In genomic region chr11:75155985-75156384, GRCm38 (mm10) we compare ENCODE assay signal across 12 mouse cellular contexts. TPM values are rescaled to one million over a fixed set of nuclear protein-coding genes. Genes with fewer than 3 reads are reported as not detected.
A peak's percentile ranks its signal among the peaks of the same experiment; 100 is the strongest.
DNase-seq lines count a peak whose midpoint lies in the region; ATAC-seq and TF ChIP-seq lines count a peak whose summit lies in the region.
"Had no signal": no experiment of that assay in that cellular context is flagged by ENCODE, and none has a peak within 500 bp of the region (broad histone marks: within the 10 kb centered on the region; RNA-seq: fewer than 3 reads in every experiment).

No protein-coding gene starts in this region.

- no peak for DNase-seq in heart, adult 9 months (ENCODE audit: low spot score in 2 of 2)
- DNase-seq in lung, postnatal 4 days = no peak
- no peak for DNase-seq in left cerebral cortex, postnatal 14 days (ENCODE audit: low spot score in 2 of 2)
- no peak for DNase-seq in urinary bladder, postnatal 36 days (ENCODE audit: low spot score in 2 of 2)
- DNase-seq: gastrocnemius, postnatal 14 days; spleen, adult 18-20 months had no signal

- ATAC-seq in heart, embryonic 11.5 days (replicated peaks; ENCODE audit: insufficient number of reproducible peaks, low FRiP score, low TSS enrichment) = no peak
- no peak for ATAC-seq in lung, embryonic 16.5 days (ENCODE audit: low read depth)
- ATAC-seq in heart, embryonic 14.5 days (ENCODE audit: insufficient number of reproducible peaks, insufficient read depth, low FRiP score, low read depth) = no peak

- no peaks in the 10 kb centered on the region for H3K9me3 ChIP-seq in heart, embryonic 11.5 days (replicated peaks; ENCODE audit: control insufficient read depth, low read length)
- no peaks in the 10 kb centered on the region for H3K9me3 ChIP-seq in lung, embryonic 16.5 days (ENCODE audit: control insufficient read depth, low read length)
- H3K9me3 ChIP-seq in heart, embryonic 14.5 days (ENCODE audit: control insufficient read depth, low read length) = no peaks in the 10 kb centered on the region
- H3K9me3 ChIP-seq: embryonic facial prominence, embryonic 12.5 days had no signal

- peaks cover 14% of the 10 kb centered on the region for H3K36me3 ChIP-seq in heart, embryonic 11.5 days (ENCODE audit: control insufficient read depth, insufficient read depth, low read length)
- no peaks in the 10 kb centered on the region; the same call in 1 of the 2 replicates for H3K36me3 ChIP-seq in lung, embryonic 16.5 days (ENCODE audit: control insufficient read depth, insufficient read depth, low read length)
- peaks cover 36% of the 10 kb centered on the region for H3K36me3 ChIP-seq in heart, embryonic 14.5 days (ENCODE audit: control insufficient read depth, insufficient read depth, low read length)
- peaks cover 15% of the 10 kb centered on the region for H3K36me3 ChIP-seq in small intestine, adult 2 months (ENCODE audit: control insufficient read depth, insufficient read depth, low read length)

- 50% methylated on average over 6 of the region's 6 CpGs for WGBS in heart, embryonic 11.5 days (ENCODE audit: insufficient replicate concordance)
- WGBS in lung, embryonic 16.5 days = 35% methylated on average over 6 of the region's 6 CpGs
- 49% methylated on average over 6 of the region's 6 CpGs for WGBS in heart, embryonic 14.5 days
- 74% methylated on average over 6 of the region's 6 CpGs for WGBS in small intestine, adult 2 months

- TF ChIP-seq POLR2A in small intestine, adult 2 months (IDR thresholded peaks at IDR 0.05; ENCODE audit: low read depth, low read length) = no peak

- 0 out of 2 replicates have a peak overlapping the region, but pooled peaks have one; percentile 22 for H3K9ac ChIP-seq in heart, embryonic 11.5 days (ENCODE audit: low read depth, low read length)
- peak overlapping the region; percentile 16; the same call in 1 of the 2 replicates for H3K9ac ChIP-seq in lung, embryonic 16.5 days (ENCODE audit: low read length)
- 0 out of 2 replicates have a peak overlapping the region, but pooled peaks have one; percentile 14 for H3K9ac ChIP-seq in heart, embryonic 14.5 days (ENCODE audit: low read length)
- H3K9ac ChIP-seq: embryonic facial prominence, embryonic 12.5 days had no signal

- H3K27me3 ChIP-seq in heart, embryonic 11.5 days (ENCODE audit: control insufficient read depth, insufficient read depth, low read length) = no peaks in the 10 kb centered on the region
- H3K27me3 ChIP-seq in lung, embryonic 16.5 days (ENCODE audit: control insufficient read depth, insufficient read depth, low read depth, low read length) = no peaks in the 10 kb centered on the region
- H3K27me3 ChIP-seq in heart, embryonic 14.5 days (ENCODE audit: control insufficient read depth, insufficient read depth, low read length) = no peaks in the 10 kb centered on the region
- H3K27me3 ChIP-seq in small intestine, adult 2 months (ENCODE audit: control insufficient read depth, insufficient read depth, low read length) = no peaks in the 10 kb centered on the region
- H3K27me3 ChIP-seq: embryonic facial prominence, embryonic 12.5 days had no signal

- no peak for TF ChIP-seq CTCF in small intestine, adult 2 months (IDR thresholded peaks at IDR 0.05; ENCODE audit: extremely low read depth, insufficient read length, insufficient replicate concordance, low read depth, low read length)

- peaks cover 26% of the 10 kb centered on the region for H3K4me1 ChIP-seq in heart, embryonic 11.5 days (ENCODE audit: control insufficient read depth, insufficient read depth, low read length)
- H3K4me1 ChIP-seq in lung, embryonic 16.5 days (replicated peaks; ENCODE audit: control insufficient read depth, insufficient read depth, low read length) = peaks cover 46% of the 10 kb centered on the region
- H3K4me1 ChIP-seq in heart, embryonic 14.5 days (ENCODE audit: control insufficient read depth in 2 of 2, insufficient read depth in 2 of 2, low read length in 2 of 2) = peaks cover 17 to 23% of the 10 kb centered on the region in 2 experiments
- peaks cover 4% of the 10 kb centered on the region for H3K4me1 ChIP-seq in small intestine, adult 2 months (ENCODE audit: control insufficient read depth, insufficient read depth, insufficient read length, low read length)

- H3K27ac ChIP-seq in heart, embryonic 11.5 days (ENCODE audit: low read depth, low read length) = no peak overlapping the region
- peak overlapping the region; percentile 82 for H3K27ac ChIP-seq in lung, embryonic 16.5 days (ENCODE audit: low read length)
- peak overlapping the region in 1 of 2 experiments; percentile 28; a peak in 1 of 4 replicates for H3K27ac ChIP-seq in heart, embryonic 14.5 days (replicated peaks in 1 of 2; ENCODE audit: control insufficient read depth in 1 of 2, insufficient read depth in 1 of 2, low read depth in 2 of 2, low read length in 2 of 2)
- H3K27ac ChIP-seq in small intestine, adult 2 months (ENCODE audit: insufficient read depth, low read depth, low read length) = peak overlapping the region; percentile 38
- H3K27ac ChIP-seq: embryonic facial prominence, embryonic 12.5 days had no signal

- H3K4me3 ChIP-seq in heart, embryonic 11.5 days (ENCODE audit: low read depth, low read length) = no peak overlapping the region
- H3K4me3 ChIP-seq in lung, embryonic 16.5 days (ENCODE audit: low read length) = no peak overlapping the region
- H3K4me3 ChIP-seq in heart, embryonic 14.5 days (ENCODE audit: control insufficient read depth in 1 of 2, insufficient read depth in 1 of 2, low read depth in 1 of 2, low read length in 2 of 2) = no peak overlapping the region
- H3K4me3 ChIP-seq in small intestine, adult 2 months (ENCODE audit: low read depth, low read length) = no peak overlapping the region
- H3K4me3 ChIP-seq: embryonic facial prominence, embryonic 12.5 days had no signal

- intact Hi-C loops in left cerebral cortex, postnatal 14 days (cut with DNase I) = no loop called here

- no peak overlapping the region for H3K4me2 ChIP-seq in heart, embryonic 11.5 days
- no peak overlapping the region for H3K4me2 ChIP-seq in lung, embryonic 16.5 days (ENCODE audit: low read depth, low read length)
- H3K4me2 ChIP-seq in heart, embryonic 14.5 days (ENCODE audit: low read length) = no peak overlapping the region
- H3K4me2 ChIP-seq: embryonic facial prominence, embryonic 12.5 days; liver, embryonic 11.5 days had no signal

RNA-seq across cellular contexts. Expression of gene Hic1, which starts 13.3 kb away (rescaled TPM):
- polyA plus RNA-seq in heart, embryonic 11.5 days (2014; fragmentation: Nextera tagmentation; extraction: Ambion mirVana) = 2.5 and 3.0 TPM in 2 replicates
- 8.4 and 8.5 TPM in 2 replicates for polyA plus RNA-seq in lung, embryonic 16.5 days (2015; fragmentation: Nextera tagmentation; extraction: Ambion mirVana)
- 6.4 and 6.8 TPM in 2 replicates for polyA plus RNA-seq in heart, embryonic 14.5 days (2014; fragmentation: Nextera tagmentation; extraction: Ambion mirVana)
- 22.9 and 29.6 TPM in 2 replicates for polyA plus RNA-seq in small intestine, adult 2 months (2012; rRNA removed)
- 1 to 10 TPM; 5.0 to 5.2 TPM for total RNA-seq in left cerebral cortex, postnatal 14 days (2021)

RNA-seq across cellular contexts. Expression of gene Ovca2, which starts 22.6 kb away (rescaled TPM):
- 23.4 and 24.6 TPM in 2 replicates for polyA plus RNA-seq in heart, embryonic 11.5 days (2014; fragmentation: Nextera tagmentation; extraction: Ambion mirVana)
- 24.0 and 24.2 TPM in 2 replicates for polyA plus RNA-seq in lung, embryonic 16.5 days (2015; fragmentation: Nextera tagmentation; extraction: Ambion mirVana)
- polyA plus RNA-seq in heart, embryonic 14.5 days (2014; fragmentation: Nextera tagmentation; extraction: Ambion mirVana) = 19.4 and 19.7 TPM in 2 replicates
- 12.8 and 14.2 TPM in 2 replicates for polyA plus RNA-seq in small intestine, adult 2 months (2012; rRNA removed)
- 10 to 100 TPM; 10.0 to 10.2 TPM for total RNA-seq in left cerebral cortex, postnatal 14 days (2021)

RNA-seq across cellular contexts. Expression of gene Dph1, which starts 35.1 kb away (rescaled TPM):
- polyA plus RNA-seq in heart, embryonic 11.5 days (2014; fragmentation: Nextera tagmentation; extraction: Ambion mirVana) = 16.5 and 21.0 TPM in 2 replicates
- polyA plus RNA-seq in lung, embryonic 16.5 days (2015; fragmentation: Nextera tagmentation; extraction: Ambion mirVana) = 17.1 and 17.9 TPM in 2 replicates
- polyA plus RNA-seq in heart, embryonic 14.5 days (2014; fragmentation: Nextera tagmentation; extraction: Ambion mirVana) = 23.1 and 23.7 TPM in 2 replicates
- 9.9 and 13.7 TPM in 2 replicates for polyA plus RNA-seq in small intestine, adult 2 months (2012; rRNA removed)
- 10 to 100 TPM; 22.0 to 23.7 TPM for total RNA-seq in left cerebral cortex, postnatal 14 days (2021)

RNA-seq across cellular contexts. Expression of gene Rtn4rl1, which starts 37.6 kb away (rescaled TPM):
- polyA plus RNA-seq in heart, embryonic 11.5 days (2014; fragmentation: Nextera tagmentation; extraction: Ambion mirVana) = 12.7 and 16.8 TPM in 2 replicates
- polyA plus RNA-seq in lung, embryonic 16.5 days (2015; fragmentation: Nextera tagmentation; extraction: Ambion mirVana) = 2.0 and 2.9 TPM in 2 replicates
- 17.0 and 17.3 TPM in 2 replicates for polyA plus RNA-seq in heart, embryonic 14.5 days (2014; fragmentation: Nextera tagmentation; extraction: Ambion mirVana)
- polyA plus RNA-seq in small intestine, adult 2 months (2012; rRNA removed) = 8.6 and 11.8 TPM in 2 replicates
- 10 to 100 TPM; 59.5 to 65.9 TPM for total RNA-seq in left cerebral cortex, postnatal 14 days (2021)
